Mouse (Mus musculus): ENCODE measurements around the gene Ybx1.

- TF ChIP-seq GATA1 (IDR thresholded peaks at IDR 0.05; ENCODE audit: low read length) (no peak), TAL1 (IDR thresholded peaks at IDR 0.05; ENCODE audit: low read length) (no peak)
Observed at GRCm38 (mm10) chr4:119241664-119242063, 52.7 kb downstream of the Ybx1 start.
